Mouse (Mus musculus): ENCODE data around the gene Spo11.

The Spo11 gene

GRCm38 (mm10) chr2:173030591-173031338, 53.3 kb downstream of the Spo11 start:
- no peak for DNase-seq (ENCODE audit: low spot score in 2 of 2)

GRCm38 (mm10) chr2:173033531-173033930, 56.0 kb downstream of the Spo11 start:
- DNase-seq (ENCODE audit: low spot score in 2 of 2): no peak

GRCm38 (mm10) chr2:173034998-173035397, 57.5 kb downstream of the Spo11 start:
- no peak for DNase-seq (ENCODE audit: low spot score in 2 of 2)

- no peak for DNase-seq (ENCODE audit: low spot score in 2 of 2)
Measured at GRCm38 (mm10) chr2:173035653-173036052, 58.2 kb downstream of the Spo11 start.

GRCm38 (mm10) chr2:173036055-173036454, 58.6 kb downstream of the Spo11 start:
- no peak for DNase-seq (ENCODE audit: low spot score in 2 of 2)

- DNase-seq (ENCODE audit: low spot score in 2 of 2): no peak
Measured at GRCm38 (mm10) chr2:173036611-173037010, 59.1 kb downstream of the Spo11 start.

GRCm38 (mm10) chr2:173037347-173037746, 59.8 kb downstream of the Spo11 start:
- no peak for DNase-seq (ENCODE audit: low spot score in 2 of 2)

GRCm38 (mm10) chr2:173037827-173038607, 60.5 kb downstream of the Spo11 start:
- DNase-seq (ENCODE audit: low spot score in 2 of 2): no peak

- no peak for DNase-seq (ENCODE audit: low spot score in 2 of 2)
Measured at GRCm38 (mm10) chr2:173039041-173039440, 61.5 kb downstream of the Spo11 start.

- no peak for DNase-seq (ENCODE audit: low spot score in 2 of 2)
Measured at GRCm38 (mm10) chr2:173040803-173041202, 63.3 kb downstream of the Spo11 start.

GRCm38 (mm10) chr2:173041242-173041641, 63.7 kb downstream of the Spo11 start:
- DNase-seq (ENCODE audit: low spot score in 2 of 2): no peak

GRCm38 (mm10) chr2:173041893-173042292, 64.4 kb downstream of the Spo11 start:
- DNase-seq (ENCODE audit: low spot score in 2 of 2): no peak

GRCm38 (mm10) chr2:173042504-173043162, 65.1 kb downstream of the Spo11 start:
- DNase-seq (ENCODE audit: low spot score in 2 of 2): no peak

Data from cerebellum, postnatal 4 days (tissue).